Mouse (Mus musculus) heart, embryonic 13.5 days (tissue): ENCODE results near the gene Ephb4. TPM values are rescaled to one million over a fixed set of nuclear protein-coding genes. Genes with fewer than 3 reads are reported as not detected.

ENCODE experiments used
- ATAC-seq: fragments of 200-750 bp; cut with Nextera tagmentation; 2 replicates; pipeline ENCODE4 v1.8.0; 2017; ENCODE audit warnings: moderate TSS enrichment; ENCODE audit not compliant: insufficient number of reproducible peaks, low FRiP score, low TSS enrichment; ENCODE audit errors: extremely low read depth
- H3K27ac ChIP-seq: fragments of 300-500 bp; sonication (generic); replicated peaks from 2 replicates; pipeline ENCODE4 v1.5.1; 2015; ENCODE audit warnings: moderate library complexity, mild to moderate bottlenecking, inconsistent platforms
- H3K27me3 ChIP-seq: fragments of 300-500 bp; sonication (generic); replicated peaks from 2 replicates; pipeline ENCODE4 v1.6.1; 2015; ENCODE audit warnings: mild to moderate bottlenecking, inconsistent platforms
- H3K36me3 ChIP-seq: fragments of 300-500 bp; sonication (generic); 2 replicates; pipeline ENCODE4 v1.6.1; 2015; ENCODE audit warnings: mild to moderate bottlenecking, inconsistent platforms
- H3K4me1 ChIP-seq: fragments of 300-500 bp; sonication (generic); 2 replicates; pipeline ENCODE4 v1.6.1; 2015; ENCODE audit warnings: inconsistent platforms
- H3K4me2 ChIP-seq: fragments of 300-500 bp; sonication (generic); 2 replicates; pipeline ENCODE4 v1.6.1; 2015; ENCODE audit warnings: inconsistent platforms, mild to moderate bottlenecking, moderate library complexity
- H3K4me3 ChIP-seq: fragments of 300-500 bp; sonication (generic); 2 replicates; pipeline ENCODE4 v1.5.1; 2015; ENCODE audit warnings: moderate library complexity, mild to moderate bottlenecking, inconsistent platforms
- H3K9ac ChIP-seq: fragments of 300-500 bp; sonication (generic); 2 replicates; pipeline ENCODE4 v1.6.1; 2015; ENCODE audit warnings: inconsistent platforms, mild to moderate bottlenecking, moderate library complexity
- H3K9me3 ChIP-seq: fragments of 300-500 bp; sonication (generic); 2 replicates; pipeline ENCODE4 v1.6.1; 2016; ENCODE audit warnings: inconsistent platforms
- WGBS: fragments of 180-500 bp; shearing (Covaris S2); methylation state at CpG from one replicate; pipeline ENCODE4 v1.1.7; 2015; ENCODE audit warnings: mixed read lengths; 5-methylcytosine and 5-hydroxymethylcytosine counted together
- polyA plus RNA-seq: library from polyadenylated mRNA; unstranded; fragments of >200 nt; fragmentation: Nextera tagmentation; extraction: Ambion mirVana; gene quantifications from 2 replicates; pipeline ENCODE4 v1.2.1, GENCODE M21; 2015

Ephb4 gene
- polyA plus RNA-seq, 1 experiment from 2014 or later, result 37.6 TPM

GRCm38 (mm10) chr5:137374521-137375080 is 24.7 kb downstream of the Ephb4 start:
- H3K27me3 ChIP-seq, result no peaks in the 10 kb centered on the region
- no peak overlapping the region for H3K4me3 ChIP-seq
- ATAC-seq, result no peak
- peaks cover 64% of the 10 kb centered on the region for H3K36me3 ChIP-seq
- no peak overlapping the region for H3K4me2 ChIP-seq
- no peak overlapping the region for H3K27ac ChIP-seq
- WGBS, result 73% methylated on average over 4 of the region's 4 CpGs
- H3K9ac ChIP-seq, result no peak overlapping the region
- no peaks in the 10 kb centered on the region for H3K9me3 ChIP-seq
- peaks cover 32% of the 10 kb centered on the region for H3K4me1 ChIP-seq

- no peak for ATAC-seq
- H3K4me3 ChIP-seq, result no peak overlapping the region
- peak overlapping the region; percentile 7; the same call in 1 of the 2 replicates for H3K9ac ChIP-seq
- no peaks in the 10 kb centered on the region for H3K27me3 ChIP-seq
- H3K27ac ChIP-seq, result peak overlapping the region; percentile 70
- H3K4me1 ChIP-seq, result peaks cover 32% of the 10 kb centered on the region
- H3K9me3 ChIP-seq, result no peaks in the 10 kb centered on the region
- 16% methylated on average over 2 of the region's 2 CpGs for WGBS
- H3K36me3 ChIP-seq, result peaks cover 54% of the 10 kb centered on the region
- no peak overlapping the region for H3K4me2 ChIP-seq
Observed at GRCm38 (mm10) chr5:137375627-137376026, 25.7 kb downstream of the Ephb4 start.

GRCm38 (mm10) chr5:137376198-137376597 is 26.3 kb downstream of the Ephb4 start:
- no peak overlapping the region for H3K4me2 ChIP-seq
- H3K4me3 ChIP-seq, result no peak overlapping the region
- H3K27ac ChIP-seq, result peak overlapping the region; percentile 70
- no peaks in the 10 kb centered on the region for H3K9me3 ChIP-seq
- no peaks in the 10 kb centered on the region for H3K27me3 ChIP-seq
- 21% methylated on average over 7 of the region's 7 CpGs for WGBS
- peaks cover 32% of the 10 kb centered on the region for H3K4me1 ChIP-seq
- peaks cover 48% of the 10 kb centered on the region for H3K36me3 ChIP-seq
- peak overlapping the region; percentile 7; the same call in 1 of the 2 replicates for H3K9ac ChIP-seq
- ATAC-seq, result no peak

GRCm38 (mm10) chr5:137376722-137377121 is 26.8 kb downstream of the Ephb4 start:
- WGBS, result 52% methylated on average over 9 of the region's 9 CpGs
- ATAC-seq, result no peak
- H3K4me1 ChIP-seq, result peaks cover 32% of the 10 kb centered on the region
- H3K27ac ChIP-seq, result no peak overlapping the region
- no peak overlapping the region for H3K4me2 ChIP-seq
- H3K4me3 ChIP-seq, result no peak overlapping the region
- H3K9ac ChIP-seq, result no peak overlapping the region
- H3K27me3 ChIP-seq, result no peaks in the 10 kb centered on the region
- peaks cover 43% of the 10 kb centered on the region for H3K36me3 ChIP-seq
- H3K9me3 ChIP-seq, result no peaks in the 10 kb centered on the region

DNA sequence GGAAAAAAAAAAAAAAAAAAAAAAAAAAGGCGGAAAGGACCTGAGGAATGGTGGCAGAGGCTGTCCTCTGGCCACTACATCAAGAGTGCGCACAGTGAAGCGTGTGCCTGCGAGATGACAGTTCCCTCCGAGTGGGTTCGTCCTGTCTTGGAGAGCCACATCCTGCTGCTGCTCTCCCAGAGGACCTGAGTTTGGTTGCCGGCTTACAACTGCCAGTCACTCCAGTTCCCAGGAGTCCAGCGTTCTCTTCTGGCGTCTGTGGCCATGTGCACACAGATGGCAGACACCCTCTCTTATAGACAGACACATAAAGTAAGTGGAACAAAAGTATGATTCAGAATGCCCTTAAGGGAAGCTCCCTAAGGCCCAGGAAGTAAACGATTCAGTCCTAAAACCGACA is 27.3 kb downstream of the Ephb4 start:
- peaks cover 32% of the 10 kb centered on the region for H3K4me1 ChIP-seq
- H3K27ac ChIP-seq, result 0 out of 2 replicates have a peak overlapping the region, but pooled peaks have one; percentile 28
- 23% methylated on average over 10 of the region's 11 CpGs for WGBS

GRCm38 (mm10) chr5:137377603-137378002 is 27.7 kb downstream of the Ephb4 start:
- WGBS, result 32% methylated on average over 10 of the region's 15 CpGs
- Histone ChIP-seq H3K4me2 (peak overlapping the region; percentile 53), H3K9me3 (no peaks in the 10 kb centered on the region), H3K27ac (0 out of 2 replicates have a peak overlapping the region, but pooled peaks have one; percentile 28), H3K27me3 (no peaks in the 10 kb centered on the region), H3K4me3 (no peak overlapping the region), H3K9ac (peak overlapping the region; percentile 64), H3K4me1 (peaks cover 32% of the 10 kb centered on the region), H3K36me3 (peaks cover 34% of the 10 kb centered on the region)
- ATAC-seq, result no peak

More for the DNA sequence above, 27.3 kb downstream of the Ephb4 start:
- ATAC-seq, result no peak
- Histone ChIP-seq H3K9me3 (no peaks in the 10 kb centered on the region), H3K36me3 (peaks cover 39% of the 10 kb centered on the region), H3K9ac (peak overlapping the region; percentile 50; the same call in 1 of the 2 replicates), H3K4me3 (no peak overlapping the region), H3K4me2 (peak overlapping the region; percentile 53), H3K27me3 (no peaks in the 10 kb centered on the region)

DNA sequence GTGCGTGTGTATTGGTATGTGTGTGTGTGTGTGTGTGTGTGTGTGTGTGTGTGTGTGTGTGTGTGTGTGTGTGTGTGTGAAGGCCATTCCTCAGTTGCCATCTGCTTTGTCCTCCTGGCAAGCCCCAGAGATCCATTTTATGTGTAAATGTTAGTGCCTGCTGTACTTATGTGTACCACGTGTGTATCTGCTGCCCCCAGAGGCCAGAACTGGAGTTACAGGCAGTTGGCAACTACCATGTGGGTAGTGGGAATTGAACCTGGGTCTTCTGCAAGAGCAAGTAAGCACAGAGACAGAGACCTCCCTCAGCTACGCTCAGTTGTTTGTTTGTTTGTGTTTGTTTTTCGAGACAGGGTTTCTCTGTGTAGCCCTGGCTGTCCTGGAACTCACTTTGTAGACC is 31.2 kb downstream of the Ephb4 start:
- 37% methylated on average over 4 of the region's 4 CpGs for WGBS
- Histone ChIP-seq H3K4me3 (no peak overlapping the region), H3K27ac (no peak overlapping the region), H3K9me3 (no peaks in the 10 kb centered on the region), H3K36me3 (no peaks in the 10 kb centered on the region), H3K4me2 (no peak overlapping the region), H3K27me3 (no peaks in the 10 kb centered on the region), H3K4me1 (peaks cover 21% of the 10 kb centered on the region), H3K9ac (no peak overlapping the region)
- ATAC-seq, result no peak

- H3K4me3 ChIP-seq, result no peak overlapping the region
- H3K9ac ChIP-seq, result no peak overlapping the region
- no peaks in the 10 kb centered on the region for H3K9me3 ChIP-seq
- no peaks in the 10 kb centered on the region for H3K36me3 ChIP-seq
- H3K27ac ChIP-seq, result no peak overlapping the region
- 0 out of 2 replicates have a peak, but pooled peaks cover 3% of the 10 kb centered on the region for H3K4me1 ChIP-seq
- H3K27me3 ChIP-seq, result no peaks in the 10 kb centered on the region
- WGBS, result 82% methylated on average over 7 of the region's 7 CpGs
- ATAC-seq, result no peak
- H3K4me2 ChIP-seq, result no peak overlapping the region
Observed at GRCm38 (mm10) chr5:137383441-137383840, 33.5 kb downstream of the Ephb4 start.

DNA sequence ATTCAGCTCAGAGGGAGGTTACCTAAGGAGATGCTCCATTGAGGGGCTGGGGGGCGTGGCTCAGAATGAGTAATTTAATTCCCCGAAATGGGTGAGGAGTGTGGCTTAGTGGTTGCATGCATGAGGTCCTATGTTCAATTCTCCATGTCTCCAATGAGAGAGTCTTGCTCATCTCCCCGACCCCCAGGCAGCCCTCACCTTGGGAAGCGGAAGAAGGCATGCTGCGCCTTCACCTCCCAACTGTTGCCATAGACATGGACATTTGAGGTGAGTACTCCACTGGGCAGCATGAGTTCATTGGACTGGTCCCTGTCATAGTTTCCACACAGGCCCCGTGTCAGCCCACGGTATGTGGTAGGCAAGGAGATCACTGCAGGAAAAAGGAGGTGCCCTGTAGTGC is 36.8 kb downstream of the Ephb4 start:
- 81% methylated on average over 7 of the region's 7 CpGs for WGBS
- Histone ChIP-seq H3K4me2 (no peak overlapping the region), H3K9ac (no peak overlapping the region)

GRCm38 (mm10) chr5:137391641-137392040 is 41.7 kb downstream of the Ephb4 start:
- Histone ChIP-seq H3K4me2 (no peak overlapping the region), H3K9ac (no peak overlapping the region), H3K36me3 (no peaks in the 10 kb centered on the region), H3K9me3 (no peaks in the 10 kb centered on the region), H3K27me3 (peaks cover 16% of the 10 kb centered on the region), H3K4me3 (no peak overlapping the region), H3K27ac (no peak overlapping the region), H3K4me1 (no peaks in the 10 kb centered on the region)
- 72% methylated on average over 8 of the region's 8 CpGs for WGBS
- no peak for ATAC-seq

More for the DNA sequence above, 36.8 kb downstream of the Ephb4 start:
- no peak overlapping the region for H3K4me3 ChIP-seq
- no peaks in the 10 kb centered on the region for H3K36me3 ChIP-seq
- peaks cover 8% of the 10 kb centered on the region for H3K27me3 ChIP-seq
- H3K9me3 ChIP-seq, result no peaks in the 10 kb centered on the region
- H3K4me1 ChIP-seq, result no peaks in the 10 kb centered on the region
- no peak overlapping the region for H3K27ac ChIP-seq
- ATAC-seq, result no peak

DNA sequence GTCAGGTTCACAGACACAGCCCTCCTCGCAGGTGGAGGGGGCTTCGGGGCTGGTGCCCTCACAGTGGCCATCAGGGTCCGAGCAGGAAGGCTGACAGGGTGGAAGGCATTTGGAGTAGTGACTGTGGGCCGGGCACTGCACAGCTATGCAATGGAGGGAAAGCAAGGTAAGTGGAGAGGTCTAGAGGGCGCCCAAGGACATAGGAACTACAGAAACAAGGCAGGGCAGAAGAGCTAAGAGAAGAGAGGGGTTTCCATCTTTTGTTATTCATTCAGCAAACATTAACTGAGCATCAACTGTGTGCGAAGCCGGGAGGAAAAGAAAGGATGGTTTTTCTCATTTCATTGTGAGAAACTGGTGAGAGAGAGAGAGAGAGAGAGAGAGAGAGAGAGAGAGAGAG is 44.5 kb downstream of the Ephb4 start:
- no peak for ATAC-seq
- Histone ChIP-seq H3K4me3 (no peak overlapping the region), H3K36me3 (no peaks in the 10 kb centered on the region), H3K27ac (no peak overlapping the region), H3K4me1 (no peaks in the 10 kb centered on the region), H3K9ac (no peak overlapping the region), H3K9me3 (no peaks in the 10 kb centered on the region), H3K27me3 (peaks cover 16% of the 10 kb centered on the region), H3K4me2 (no peak overlapping the region)
- WGBS, result 35% methylated on average over 7 of the region's 7 CpGs

- no peak for ATAC-seq
- Histone ChIP-seq H3K27ac (no peak overlapping the region), H3K9ac (no peak overlapping the region), H3K9me3 (no peaks in the 10 kb centered on the region), H3K4me1 (peaks cover 8% of the 10 kb centered on the region), H3K4me2 (no peak overlapping the region), H3K36me3 (no peaks in the 10 kb centered on the region), H3K27me3 (0 out of 2 replicates have a peak, but pooled peaks cover 8% of the 10 kb centered on the region), H3K4me3 (no peak overlapping the region)
- WGBS, result 65% methylated on average over 2 of the region's 2 CpGs
Observed at GRCm38 (mm10) chr5:137404081-137404480, 54.2 kb downstream of the Ephb4 start.
